Mouse (Mus musculus) layer of hippocampus, adult 6 months (tissue): ENCODE data around the gene Olfr761. TPM values are rescaled to one million over a fixed set of nuclear protein-coding genes. Genes with fewer than 3 reads are reported as not detected.

ENCODE experiments used
- long read RNA-seq, 2 experiments: library from polyadenylated mRNA; unstranded; transcript quantifications; one replicate each; pipeline ENCODE4 v2.0.0; 2019 to 2020
- polyA plus RNA-seq: library from polyadenylated mRNA; unstranded; fragments of <200 nt; fragmentation: Nextera tagmentation; gene quantifications from 2 replicates; pipeline ENCODE4 v1.2.3, GENCODE M21; 2021

Olfr761 gene
- not detected in 2 replicates for polyA plus RNA-seq
- long read RNA-seq, experiment 1, result 0 reads
- long read RNA-seq, experiment 2, result 0 reads

GRCm38 (mm10) chr17:37952979-37953378, at the start of gene Olfr761:
Olfr761 (minus strand) TSS chr17:37953079.

DNA sequence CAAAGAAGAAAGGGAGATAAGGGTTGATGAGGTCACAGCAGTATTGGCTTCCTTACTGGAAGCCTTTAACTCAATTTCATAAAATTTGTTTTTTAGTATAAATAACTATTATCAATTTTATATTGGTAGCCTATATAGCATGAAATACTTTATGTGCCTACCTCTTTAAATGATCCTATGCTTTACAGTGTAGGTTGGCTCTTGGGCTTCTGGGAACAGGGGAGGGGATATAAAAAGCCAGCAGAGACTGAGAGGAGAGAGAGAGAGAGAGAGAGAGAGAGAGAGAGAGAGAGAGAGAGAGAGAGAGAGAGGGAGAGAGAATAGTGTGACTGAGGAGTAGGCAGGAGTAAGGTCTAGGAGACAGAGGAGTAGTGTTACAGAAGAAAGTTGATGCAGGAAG, 32.6 kb downstream of the Olfr761 start, which contains the start of gene Olfr128:
TSS of gene Olfr128 (plus strand) at position 301 of the 400 bp plus-strand sequence.

Other genes with a start within 250 kb of the Olfr761 start
- gene Olfr120, start 231.3 kb downstream of the Olfr761 start, polyA plus RNA-seq, result not detected in 2 replicates
- gene Olfr121, start 204.2 kb downstream of the Olfr761 start, polyA plus RNA-seq, result not detected in 2 replicates
- not detected in 2 replicates for gene Olfr122, start 184.5 kb downstream of the Olfr761 start, polyA plus RNA-seq
- gene Olfr123, start 159.6 kb downstream of the Olfr761 start, polyA plus RNA-seq, result not detected in 2 replicates
- gene Olfr124, start 153.2 kb downstream of the Olfr761 start, polyA plus RNA-seq, result not detected in 2 replicates
- gene Olfr125, start 120.1 kb downstream of the Olfr761 start, polyA plus RNA-seq, result not detected in 2 replicates
- not detected in 2 replicates for gene Olfr126, start 105.6 kb downstream of the Olfr761 start, polyA plus RNA-seq
- gene Olfr127, start 52.6 kb downstream of the Olfr761 start, polyA plus RNA-seq, result not detected in 2 replicates
- gene Olfr128, start 32.5 kb downstream of the Olfr761 start, polyA plus RNA-seq, result not detected in 2 replicates
- not detected in 2 replicates for gene Olfr129, start 107.0 kb upstream of the Olfr761 start, polyA plus RNA-seq
- not detected in 2 replicates for gene Olfr130, start 110.8 kb upstream of the Olfr761 start, polyA plus RNA-seq
- gene Olfr131, start 135.6 kb upstream of the Olfr761 start, polyA plus RNA-seq, result not detected in 2 replicates
- not detected in 2 replicates for gene Olfr132, start 181.4 kb upstream of the Olfr761 start, polyA plus RNA-seq
- not detected in 2 replicates for gene Olfr133, start 192.2 kb upstream of the Olfr761 start, polyA plus RNA-seq
- not detected in 2 replicates for gene Olfr134, start 218.3 kb upstream of the Olfr761 start, polyA plus RNA-seq